Mouse (Mus musculus) heart, postnatal 0 days (tissue): Measurements from ENCODE around the gene Pdyn.

Experiments used
- CTCF ChIP-seq: IDR thresholded peaks from 2 replicates; pipeline ENCODE4 v1.5.1; 2016; ENCODE audit warnings: antibody characterized with exemption, control low read depth, low read depth
- EP300 ChIP-seq: IDR thresholded peaks from 2 replicates; pipeline ENCODE4 v1.6.1; 2016; ENCODE audit warnings: antibody characterized with exemption, low read depth

DNA sequence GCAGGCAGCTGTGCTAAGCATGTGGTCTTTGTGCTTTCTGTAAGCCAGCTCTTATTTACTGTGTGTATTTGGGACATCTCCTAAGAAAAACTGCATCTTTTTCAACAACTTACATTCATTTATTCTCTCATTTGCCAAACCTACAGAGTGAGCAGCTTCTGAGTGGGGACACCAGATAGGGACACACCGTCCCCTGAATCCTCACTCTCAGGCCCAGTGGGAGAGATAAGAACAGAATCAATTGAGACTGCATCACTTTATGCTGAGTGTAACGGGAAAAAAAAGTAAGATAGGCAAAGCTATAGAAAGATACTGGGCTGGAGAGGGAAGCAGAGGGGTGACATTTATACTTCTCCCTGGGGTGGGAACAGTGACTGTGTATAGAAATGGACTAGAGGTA, 46.0 kb downstream of the Pdyn start:
- TF ChIP-seq EP300: no peak
- no peak for TF ChIP-seq CTCF
